Mouse (Mus musculus) urinary bladder, postnatal 36 days (tissue): ENCODE results near the gene Tmem59.

Experiments
- DNase-seq, 2 experiments: peaks; one replicate each; pipeline ENCODE4 v3.0.0; 2022; ENCODE audit warnings: low spot score in 2 of 2, mixed read lengths in 1 of 2

Tmem59 gene

GRCm38 (mm10) chr4:107178182-107178829 is at the start of gene Tmem59:
Gene Tmem59, plus strand, starts transcription at chr4:107178399.
- peak; percentile 96 to 99 for DNase-seq

DNA sequence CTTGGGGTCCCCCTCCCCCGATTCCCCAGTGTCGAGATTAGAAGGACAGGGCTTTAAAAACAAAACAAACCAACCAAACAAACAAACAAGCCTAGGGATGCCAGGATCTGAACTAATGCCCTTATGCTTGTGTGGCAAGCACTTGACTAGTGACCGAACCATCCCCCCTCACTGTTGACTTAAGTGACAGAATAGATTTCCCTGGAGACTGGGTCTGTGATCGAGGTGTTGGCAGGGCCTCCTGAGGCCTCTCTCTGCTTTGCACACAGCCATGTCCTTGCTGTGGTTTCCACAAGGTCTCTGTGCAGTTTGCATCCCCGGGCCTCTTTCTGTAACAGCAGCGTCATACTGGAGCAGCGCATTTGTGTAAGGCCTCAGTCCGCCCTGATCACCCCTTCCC is 48.8 kb upstream of the Tmem59 start:
- no peak for DNase-seq

GRCm38 (mm10) chr4:107130534-107130933 is 47.7 kb upstream of the Tmem59 start:
- DNase-seq: no peak

GRCm38 (mm10) chr4:107134891-107135290 is 43.3 kb upstream of the Tmem59 start:
- no peak for DNase-seq

GRCm38 (mm10) chr4:107135663-107136062 is 42.5 kb upstream of the Tmem59 start:
- DNase-seq: no peak

GRCm38 (mm10) chr4:107136531-107136930 is 41.7 kb upstream of the Tmem59 start:
- no peak for DNase-seq

- DNase-seq: no peak
Observed at GRCm38 (mm10) chr4:107138948-107139835, 39.0 kb upstream of the Tmem59 start.

DNA sequence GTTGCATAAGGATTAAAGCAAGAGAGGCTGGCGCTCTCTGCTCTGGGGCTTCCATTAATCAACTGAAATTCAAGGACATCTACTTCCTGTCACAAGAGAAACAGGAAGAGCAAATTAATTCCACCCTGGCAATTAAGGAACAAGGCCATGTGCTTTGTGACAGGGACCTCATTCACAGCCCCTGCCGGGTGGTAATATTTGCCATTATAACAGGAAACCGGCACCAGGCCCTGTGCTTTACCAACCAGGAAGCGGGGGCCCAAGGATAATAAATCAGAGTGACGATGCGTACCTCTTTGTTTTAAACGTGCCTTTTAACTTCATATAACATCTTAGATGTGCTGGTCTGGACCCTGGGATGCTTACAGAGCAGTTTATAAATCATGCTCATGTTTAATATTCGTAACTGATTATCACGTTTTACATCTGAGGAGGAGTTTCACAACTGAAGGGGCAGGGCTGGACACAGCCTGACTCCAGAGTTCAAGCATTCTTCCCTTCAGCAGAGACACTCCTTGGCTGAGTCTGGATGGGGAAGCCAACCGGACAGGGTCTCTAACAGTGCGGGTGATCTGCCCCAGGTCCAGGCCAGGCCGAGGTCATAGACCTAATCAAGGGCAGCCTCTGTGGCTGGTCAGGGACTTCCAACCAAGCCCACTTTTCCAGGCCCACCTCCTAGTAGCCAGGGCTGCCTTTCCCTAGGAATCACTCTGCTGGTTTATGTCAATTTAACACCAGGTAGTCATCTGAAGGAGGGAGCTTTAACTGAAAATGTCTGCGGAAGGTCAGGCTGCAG is 38.2 kb upstream of the Tmem59 start:
- DNase-seq: no peak

DNA sequence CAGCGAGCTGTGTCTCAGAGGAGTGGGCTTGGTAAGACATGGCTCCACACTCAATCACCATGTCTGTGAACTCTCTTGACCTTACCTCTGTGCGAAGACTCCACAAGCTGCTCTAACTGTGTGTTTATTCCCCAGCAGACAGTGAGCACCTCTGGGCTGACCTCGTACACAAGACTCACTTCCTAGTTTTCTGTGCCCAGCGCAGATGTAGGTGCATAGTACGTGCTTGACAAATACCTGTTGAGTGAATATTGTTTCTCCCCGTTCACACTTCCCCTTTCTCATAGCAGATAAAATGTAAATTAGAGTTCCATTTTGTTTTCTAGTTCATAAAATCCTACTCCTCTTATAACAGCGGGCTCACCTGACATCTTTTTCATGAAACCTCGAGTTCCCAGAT is 34.7 kb upstream of the Tmem59 start:
- no peak for DNase-seq

GRCm38 (mm10) chr4:107150991-107151390 is 27.2 kb upstream of the Tmem59 start:
- DNase-seq: no peak

DNA sequence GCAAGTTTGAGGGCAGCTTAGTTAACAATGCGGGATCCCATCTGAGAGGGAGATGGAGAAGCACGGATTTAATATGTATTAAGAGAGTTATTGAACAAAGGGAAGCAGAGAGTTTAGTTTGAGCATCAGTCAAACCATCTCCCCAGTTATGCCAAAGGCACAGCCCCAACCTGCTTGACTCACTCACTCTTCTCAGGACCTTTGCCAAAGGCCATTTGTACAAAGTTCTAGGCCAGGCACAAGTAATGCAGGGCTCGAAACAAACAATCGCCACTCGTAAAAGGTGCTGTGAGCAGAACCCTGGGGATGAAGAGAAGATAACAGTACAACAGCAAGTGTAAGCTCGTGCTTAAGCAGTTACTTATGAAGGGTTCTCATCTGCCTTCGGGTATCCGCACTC is 25.6 kb upstream of the Tmem59 start:
- DNase-seq: no peak

DNA sequence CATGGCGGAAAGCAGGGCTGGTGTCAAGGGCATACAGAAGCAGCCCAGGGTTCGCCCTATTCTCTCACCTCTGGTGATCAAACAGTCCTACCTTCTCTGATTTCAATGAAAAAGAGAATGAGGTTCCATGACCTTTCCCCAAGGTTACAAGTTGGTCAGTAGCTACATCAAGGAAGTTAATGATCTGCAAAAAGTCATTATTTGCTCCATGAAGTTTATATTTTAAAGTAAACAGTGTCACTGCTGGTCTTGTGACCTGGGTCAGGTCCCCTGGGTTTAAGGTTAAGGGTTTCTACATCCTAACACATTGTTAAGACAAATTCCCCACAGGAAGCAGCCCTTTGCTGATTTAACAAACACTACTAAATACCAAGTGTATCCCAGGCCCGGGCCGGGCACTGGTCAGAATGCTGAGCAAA is 21.2 kb upstream of the Tmem59 start:
- DNase-seq: no peak

DNA sequence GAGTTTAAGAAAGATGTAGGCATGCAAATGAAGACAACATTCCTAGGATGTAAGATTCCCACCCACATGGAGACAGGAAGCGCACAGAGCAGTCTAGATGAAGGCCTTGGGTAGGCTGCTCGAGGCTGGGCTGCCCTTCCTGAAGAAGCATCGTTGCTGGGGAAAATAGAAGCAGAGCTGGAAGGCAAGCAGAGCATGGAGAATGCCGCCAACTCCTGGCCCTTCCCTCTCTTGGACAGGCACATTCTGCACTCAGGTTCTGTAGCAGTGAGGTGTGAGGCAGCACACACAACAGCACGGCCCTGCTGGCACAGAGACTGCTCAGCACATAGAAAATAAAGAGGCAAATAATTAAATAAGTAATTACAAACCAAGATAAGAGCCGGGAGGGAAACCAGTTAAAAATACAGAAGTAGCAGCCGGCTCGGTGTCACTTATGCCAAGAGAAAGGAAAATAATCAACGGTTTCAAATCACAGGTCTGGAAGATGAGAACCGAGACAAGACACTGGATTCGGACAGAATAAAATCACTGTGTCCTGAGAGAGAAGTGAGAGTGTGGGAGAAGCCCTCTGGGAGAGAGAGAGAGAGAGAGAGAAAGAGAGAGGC is 18.9 kb upstream of the Tmem59 start:
- DNase-seq: no peak

- peak in 1 of 2 experiments; percentile 15 for DNase-seq
Observed at GRCm38 (mm10) chr4:107160181-107160580, 18.0 kb upstream of the Tmem59 start.

GRCm38 (mm10) chr4:107163341-107163740 is 14.9 kb upstream of the Tmem59 start:
- no peak for DNase-seq

- peak; percentile 43 to 45 for DNase-seq
Observed at GRCm38 (mm10) chr4:107163756-107164587, 14.2 kb upstream of the Tmem59 start.

DNA sequence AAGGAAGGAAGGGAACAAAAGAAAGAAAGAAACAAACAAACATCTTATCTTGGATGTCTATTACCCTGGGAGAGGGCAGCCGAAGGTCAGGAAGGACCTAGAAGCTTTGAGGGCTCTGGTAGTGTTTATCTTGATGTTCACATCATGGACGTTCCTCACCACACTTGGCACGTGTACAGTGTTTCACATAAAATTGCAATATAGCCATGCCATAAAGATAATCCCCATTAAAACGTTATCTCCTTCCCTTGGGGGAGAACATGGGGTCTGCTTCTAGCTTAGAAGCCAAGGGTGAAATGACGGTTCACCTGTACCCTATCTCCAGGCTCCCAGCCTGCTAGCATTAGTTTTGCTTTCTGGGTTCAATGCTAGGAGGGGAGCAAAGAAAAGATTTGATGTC is 11.5 kb upstream of the Tmem59 start:
- DNase-seq: no peak

GRCm38 (mm10) chr4:107167798-107168197 is 10.4 kb upstream of the Tmem59 start:
- DNase-seq: no peak

GRCm38 (mm10) chr4:107177506-107177905 is 693 bp upstream of the Tmem59 start:
- no peak for DNase-seq

DNA sequence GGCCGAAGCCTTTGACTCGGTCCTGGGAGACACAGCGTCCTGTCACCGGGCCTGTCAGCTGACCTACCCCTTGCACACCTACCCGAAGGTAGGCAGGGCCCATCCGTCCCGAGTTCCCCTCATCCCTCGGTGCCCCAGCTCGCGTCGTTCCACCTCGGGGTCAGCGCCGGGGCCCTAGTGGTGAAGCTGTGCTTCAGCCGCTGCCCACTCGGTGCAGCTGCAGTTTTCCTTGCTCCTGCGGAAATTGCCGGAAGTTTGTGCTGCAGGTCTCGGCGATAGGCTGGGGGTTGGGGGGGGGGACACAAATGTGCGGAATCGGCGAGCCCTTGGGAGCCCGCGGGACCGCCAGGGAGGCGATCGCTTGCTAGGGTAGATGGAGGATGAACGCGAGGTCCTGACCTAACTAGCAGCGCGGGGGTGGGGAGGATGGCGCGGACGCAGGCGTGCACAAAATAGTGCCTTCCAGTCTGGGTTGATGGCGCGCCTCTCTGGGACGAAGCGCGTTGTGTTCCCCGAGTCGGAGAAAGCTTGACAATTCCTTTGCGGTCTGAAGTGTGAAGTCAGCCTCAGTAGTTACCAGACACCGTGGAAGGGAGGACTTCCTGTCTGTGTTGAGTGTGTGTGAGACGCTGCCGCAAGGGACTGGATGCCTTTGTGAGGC is 761 bp downstream of the Tmem59 start, which contains the start of gene Tceanc2:
TSS of gene Tceanc2 (minus strand) at position 287 of the 661 bp plus-strand sequence.
- peak; percentile 39 to 47 for DNase-seq
